Mouse (Mus musculus) olfactory bulb, adult 2 months (tissue): ENCODE results near the gene Actn4.

Source experiments
- CTCF ChIP-seq: fragments of 200-500 bp; IDR thresholded peaks from 2 replicates; pipeline ENCODE4 v1.5.1; 2012; ENCODE audit warnings: low read depth, mild to moderate bottlenecking, low read length, moderate library complexity; ENCODE audit not compliant: insufficient read depth
- POLR2A ChIP-seq: fragments of 200-500 bp; IDR thresholded peaks from 2 replicates; pipeline ENCODE4 v1.6.1; 2012; ENCODE audit warnings: mild to moderate bottlenecking, low read depth, low read length, moderate library complexity; ENCODE audit not compliant: insufficient read depth

DNA sequence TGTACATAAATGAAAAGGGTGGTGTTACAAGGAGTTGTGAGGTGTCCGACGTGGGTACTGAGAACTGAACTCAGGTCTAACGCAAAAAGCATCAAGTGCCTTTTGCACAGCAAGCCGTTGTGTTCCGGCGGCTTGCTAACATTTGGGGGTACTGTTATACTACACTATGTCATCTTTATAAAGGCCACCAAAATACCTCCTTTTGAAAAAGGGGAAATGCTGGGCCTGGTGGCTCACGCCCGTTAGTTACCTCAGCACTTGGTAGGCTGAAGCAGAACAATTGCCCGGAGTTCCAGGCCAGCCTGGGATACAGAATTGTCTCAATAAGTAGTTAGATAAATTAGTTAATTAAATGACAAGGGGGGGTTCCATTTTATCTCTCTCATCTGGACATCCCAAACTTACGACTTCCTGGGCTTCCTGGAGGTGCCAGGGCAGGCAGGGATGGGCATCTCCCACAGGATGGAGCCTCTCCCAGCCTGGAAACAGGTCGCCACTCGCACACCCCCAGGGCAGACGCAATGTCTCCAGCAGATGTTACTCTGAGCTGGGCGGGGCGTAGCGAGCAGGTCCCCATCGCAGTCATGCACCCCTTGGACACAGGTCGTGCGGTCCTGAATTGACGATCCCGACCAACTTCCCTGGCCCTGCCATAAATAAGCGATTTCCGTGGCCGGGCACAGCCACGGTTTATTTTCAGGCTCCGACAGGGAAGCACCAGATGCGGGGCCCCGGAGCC, 95.2 kb downstream of the Actn4 start:
- no peak for TF ChIP-seq CTCF
- no peak for TF ChIP-seq POLR2A
